Mouse (Mus musculus) limb, embryonic 10.5 days (tissue): ENCODE data around the gene Ttc36. TPM values are rescaled to one million over a fixed set of nuclear protein-coding genes. Genes with fewer than 3 reads are reported as not detected.
A peak's percentile ranks its signal among the peaks of the same experiment; 100 is the strongest.
"Not testable (repeated sequence)": the region's sequence is repeated elsewhere in the genome, so short reads cannot be mapped to it uniquely, and the experiment has no call there.

Source experiments
- DNase-seq: peaks from one replicate; pipeline ENCODE4 v3.0.0-alpha.2; 2017; ENCODE audit warnings: low spot score
- H3K27ac ChIP-seq: fragments of 300-500 bp; sonication (generic); 2 replicates; pipeline ENCODE4 v1.5.1; 2016; ENCODE audit warnings: mild to moderate bottlenecking
- H3K27me3 ChIP-seq: fragments of 300-500 bp; sonication (generic); 2 replicates; pipeline ENCODE4 v1.6.1; 2016; ENCODE audit warnings: low read depth, mild to moderate bottlenecking; ENCODE audit not compliant: poor library complexity, severe bottlenecking
- H3K36me3 ChIP-seq: fragments of 300-500 bp; sonication (generic); 2 replicates; pipeline ENCODE4 v1.6.1; 2016; ENCODE audit warnings: mild to moderate bottlenecking, moderate library complexity
- H3K4me1 ChIP-seq: fragments of 300-500 bp; sonication (generic); 2 replicates; pipeline ENCODE4 v1.6.1; 2016
- H3K4me3 ChIP-seq: fragments of 300-500 bp; sonication (generic); 2 replicates; pipeline ENCODE4 v1.5.1; 2016; ENCODE audit warnings: mild to moderate bottlenecking, moderate library complexity
- H3K9me3 ChIP-seq: fragments of 300-500 bp; sonication (generic); replicated peaks from 2 replicates; pipeline ENCODE4 v1.6.1; 2016; ENCODE audit warnings: mild to moderate bottlenecking
- WGBS: fragments of 180-500 bp; shearing (Covaris S2); methylation state at CpG from one replicate; pipeline ENCODE4 v1.1.7; 2016; 5-methylcytosine and 5-hydroxymethylcytosine counted together
- polyA plus RNA-seq: library from polyadenylated mRNA; unstranded; fragments of >200 nt; fragmentation: Nextera tagmentation; extraction: Ambion mirVana; gene quantifications from 2 replicates; pipeline ENCODE4 v1.2.1, GENCODE M21; 2016

The Ttc36 gene
- polyA plus RNA-seq, 1 experiment from 2014 or later: not detected

DNA sequence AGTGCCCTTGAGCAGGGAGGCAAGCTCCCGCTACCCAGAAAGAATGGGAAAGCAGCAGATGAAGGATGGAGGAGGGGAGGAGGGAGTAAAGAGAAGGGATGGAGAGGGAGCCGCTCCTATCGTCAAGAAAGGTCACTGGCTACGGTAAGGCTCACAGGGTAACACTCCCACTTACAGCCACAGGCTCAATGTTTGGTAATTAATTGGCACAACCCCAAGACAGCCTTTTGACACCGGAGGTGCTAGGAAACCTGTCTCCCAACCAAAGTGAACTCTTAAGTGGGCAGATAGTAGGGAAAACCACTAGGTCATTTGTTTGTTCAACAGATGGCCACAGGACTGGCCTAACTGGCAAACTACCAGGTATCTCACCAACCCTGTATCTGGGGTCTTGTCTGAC is 4.3 kb upstream of the Ttc36 start:
- Histone ChIP-seq H3K4me1 (no peaks in the 10 kb centered on the region), H3K4me3 (no peak overlapping the region), H3K36me3 (peaks cover 76% of the 10 kb centered on the region), H3K27me3 (peaks cover under 1% of the 10 kb centered on the region; the same call in 1 of the 2 replicates), H3K9me3 (no peaks in the 10 kb centered on the region), H3K27ac (no peak overlapping the region)
- WGBS: 66% methylated on average over 5 of the region's 5 CpGs
- no peak for DNase-seq

- H3K4me3 ChIP-seq: no peak overlapping the region
- no peaks in the 10 kb centered on the region for H3K4me1 ChIP-seq
- peaks cover 17% of the 10 kb centered on the region for H3K27me3 ChIP-seq
- no peaks in the 10 kb centered on the region for H3K9me3 ChIP-seq
- no peak overlapping the region for H3K27ac ChIP-seq
- peaks cover 60% of the 10 kb centered on the region for H3K36me3 ChIP-seq
- WGBS: 96% methylated on average over 5 of the region's 5 CpGs
- no peak for DNase-seq
Measured at GRCm38 (mm10) chr9:44805536-44805935, 2.7 kb upstream of the Ttc36 start.

DNA sequence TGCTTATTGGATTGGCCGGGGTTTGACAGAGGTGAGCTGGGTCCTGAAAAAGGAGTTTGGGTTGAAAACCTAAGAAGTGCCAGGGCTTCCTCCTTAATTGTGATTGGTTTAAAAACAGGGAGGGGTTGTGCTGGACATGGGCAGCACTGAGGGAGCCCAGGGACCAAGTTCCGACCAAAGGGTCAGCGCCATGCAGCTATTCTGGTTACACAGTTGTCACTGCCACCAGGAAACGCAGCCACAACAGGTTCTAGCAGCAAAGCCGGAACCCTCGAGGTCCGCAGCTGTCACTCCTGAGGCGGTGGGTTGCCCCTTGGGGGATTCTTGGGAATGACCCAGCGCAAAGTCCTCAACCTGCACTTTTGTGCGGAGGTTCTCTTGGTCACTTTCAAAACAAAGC is 1.8 kb upstream of the Ttc36 start:
- 92% methylated on average over 10 of the region's 10 CpGs for WGBS

DNA sequence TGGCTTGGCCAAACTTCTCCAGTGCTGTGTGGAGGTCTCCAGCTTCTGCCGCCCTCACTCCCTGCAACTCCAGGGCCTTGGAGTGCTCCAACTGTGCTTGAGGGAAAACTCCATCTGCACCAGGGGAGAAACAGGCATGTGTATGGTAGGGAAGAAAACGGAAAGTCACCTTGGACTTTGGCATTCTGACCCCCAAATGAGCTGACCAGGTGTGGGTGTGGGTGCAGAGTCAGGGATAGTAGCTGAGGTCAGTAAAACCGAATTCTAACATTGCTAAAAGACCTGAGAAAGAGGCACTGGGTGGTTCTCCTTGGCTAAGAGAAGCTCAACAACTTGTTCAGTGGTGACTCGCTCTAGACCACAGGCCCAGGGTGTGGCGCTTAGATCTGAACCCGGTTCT is 1.2 kb downstream of the Ttc36 start:
- H3K9me3 ChIP-seq: no peaks in the 10 kb centered on the region
- H3K27ac ChIP-seq: no peak overlapping the region
- peaks cover 46% of the 10 kb centered on the region for H3K27me3 ChIP-seq
- peaks cover 22% of the 10 kb centered on the region for H3K4me1 ChIP-seq
- H3K4me3 ChIP-seq: no peak overlapping the region
- WGBS: 79% methylated on average over 6 of the region's 6 CpGs
- peaks cover 22% of the 10 kb centered on the region for H3K36me3 ChIP-seq
- DNase-seq: no peak

More for the DNA sequence above, 1.8 kb upstream of the Ttc36 start:
- H3K27ac ChIP-seq: no peak overlapping the region
- no peaks in the 10 kb centered on the region for H3K9me3 ChIP-seq
- H3K4me1 ChIP-seq: peaks cover 7% of the 10 kb centered on the region
- H3K4me3 ChIP-seq: no peak overlapping the region
- DNase-seq: no peak
- peaks cover 25% of the 10 kb centered on the region for H3K27me3 ChIP-seq
- peaks cover 52% of the 10 kb centered on the region for H3K36me3 ChIP-seq

GRCm38 (mm10) chr9:44799958-44800324 is 2.9 kb downstream of the Ttc36 start:
- no peak overlapping the region for H3K27ac ChIP-seq
- WGBS: 43% methylated on average over 9 of the region's 9 CpGs
- peaks cover 52% of the 10 kb centered on the region for H3K27me3 ChIP-seq
- peak overlapping the region; percentile 76 for H3K4me3 ChIP-seq
- no peak for DNase-seq
- no peaks in the 10 kb centered on the region for H3K9me3 ChIP-seq
- H3K4me1 ChIP-seq: peaks cover 22% of the 10 kb centered on the region
- H3K36me3 ChIP-seq: peaks cover 5% of the 10 kb centered on the region

GRCm38 (mm10) chr9:44799102-44799957 is 3.5 kb downstream of the Ttc36 start, which contains the start of gene Tmem25:
Tmem25 (minus strand) TSS chr9:44799307.
- Histone ChIP-seq H3K4me1 (peaks cover 22% of the 10 kb centered on the region), H3K9me3 (no peaks in the 10 kb centered on the region), H3K27me3 (peaks cover 52% of the 10 kb centered on the region), H3K27ac (peak within 1 kb of the TSS; percentile 83), H3K36me3 (no peaks in the 10 kb centered on the region), H3K4me3 (peak within 1 kb of the TSS; percentile 76)
- under 1% methylated on average over 69 of the region's 75 CpGs for WGBS
- DNase-seq: peak; percentile 88

- peak overlapping the region; percentile 76 for H3K4me3 ChIP-seq
- no peak for DNase-seq
- H3K9me3 ChIP-seq: no peaks in the 10 kb centered on the region
- peaks cover 52% of the 10 kb centered on the region for H3K27me3 ChIP-seq
- WGBS: 50% methylated on average over 7 of the region's 7 CpGs
- H3K36me3 ChIP-seq: no peaks in the 10 kb centered on the region; the same call in 1 of the 2 replicates
- no peak overlapping the region for H3K27ac ChIP-seq
- peaks cover 22% of the 10 kb centered on the region for H3K4me1 ChIP-seq
Measured at GRCm38 (mm10) chr9:44798298-44798697, 4.6 kb downstream of the Ttc36 start.

GRCm38 (mm10) chr9:44792842-44793241 is 10.0 kb downstream of the Ttc36 start:
- DNase-seq: no peak
- WGBS: 64% methylated on average over 9 of the region's 9 CpGs
- Histone ChIP-seq H3K27ac (no peak overlapping the region), H3K9me3 (no peaks in the 10 kb centered on the region), H3K27me3 (peaks cover 14% of the 10 kb centered on the region), H3K4me3 (no peak overlapping the region), H3K4me1 (no peaks in the 10 kb centered on the region; the same call in 1 of the 2 replicates), H3K36me3 (peaks cover 48% of the 10 kb centered on the region)

DNA sequence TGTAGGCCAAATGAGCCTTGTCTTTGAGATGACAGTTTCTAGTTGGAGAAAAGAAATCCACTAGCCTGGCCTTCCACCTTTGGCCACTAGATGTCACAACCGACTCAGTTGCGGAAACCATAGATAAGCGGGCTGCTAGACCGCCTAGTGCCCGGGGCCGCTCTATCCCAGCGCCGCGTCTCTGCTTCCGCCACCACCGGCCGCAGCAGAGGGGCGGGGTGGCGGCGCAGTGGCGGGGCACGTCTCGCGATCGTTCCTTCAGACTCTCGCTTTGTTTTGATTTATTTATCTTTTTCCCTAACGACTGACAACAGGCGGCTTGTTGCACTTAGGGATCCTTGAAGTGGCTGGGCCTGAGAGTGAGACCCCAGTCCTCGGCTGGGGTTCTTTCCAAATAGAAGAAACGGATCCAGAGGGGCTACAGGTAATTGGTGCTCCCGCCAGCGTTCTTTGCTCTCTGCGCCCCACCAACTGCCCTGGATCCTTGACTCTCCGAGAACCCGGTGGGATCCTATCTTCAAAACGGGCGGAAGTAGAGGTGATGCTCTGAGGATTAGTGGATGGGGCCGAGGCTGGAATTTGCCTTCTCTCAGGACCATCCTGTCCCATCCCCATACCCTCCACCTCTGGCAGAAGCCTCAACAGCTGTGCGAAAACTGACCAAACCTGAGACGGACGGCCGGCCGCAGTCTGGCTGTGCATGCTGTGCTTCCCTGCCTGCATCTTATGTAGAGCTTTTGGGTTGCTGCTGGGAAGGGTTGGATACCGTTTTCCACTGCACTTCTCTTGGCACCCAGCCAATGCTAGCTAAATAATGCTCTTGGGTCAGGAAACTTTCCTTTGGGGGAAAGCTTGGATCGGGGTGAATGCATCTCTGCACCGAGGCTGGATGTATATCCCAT is 29.9 kb downstream of the Ttc36 start:
- peak overlapping the region; percentile 92 for H3K27ac ChIP-seq
- peak overlapping the region; percentile 85 for H3K4me3 ChIP-seq
- peaks cover 22% of the 10 kb centered on the region for H3K36me3 ChIP-seq
- no peaks in the 10 kb centered on the region for H3K27me3 ChIP-seq
- peak; percentile 94 for DNase-seq
- H3K9me3 ChIP-seq: no peaks in the 10 kb centered on the region
- H3K4me1 ChIP-seq: peaks cover 5% of the 10 kb centered on the region
- under 1% methylated on average over 41 of the region's 41 CpGs for WGBS

DNA sequence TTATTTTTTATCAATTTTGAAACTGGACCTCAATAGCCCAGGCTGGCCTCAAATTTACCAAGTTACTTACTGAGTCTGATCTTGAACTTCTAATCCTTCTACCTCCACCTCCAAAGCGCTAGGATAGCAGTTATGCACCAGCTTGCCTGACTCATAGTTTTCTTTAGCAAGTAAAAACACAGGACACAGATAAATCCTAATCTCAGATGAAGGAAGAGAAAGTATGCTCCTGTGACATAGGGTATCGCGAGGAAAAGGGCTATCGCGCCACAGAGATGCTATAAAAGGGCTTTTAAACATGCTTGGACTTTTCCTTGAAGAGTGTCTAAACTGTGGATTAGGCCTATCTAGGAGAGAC is 30.5 kb downstream of the Ttc36 start:
- DNase-seq: no peak
- H3K36me3 ChIP-seq: peaks cover 22% of the 10 kb centered on the region
- peak overlapping the region; percentile 85 for H3K4me3 ChIP-seq
- H3K27ac ChIP-seq: peak overlapping the region; percentile 92; the same call in 1 of the 2 replicates
- 22% methylated on average over 5 of the region's 5 CpGs for WGBS
- H3K9me3 ChIP-seq: no peaks in the 10 kb centered on the region
- no peaks in the 10 kb centered on the region for H3K27me3 ChIP-seq
- peaks cover 5% of the 10 kb centered on the region for H3K4me1 ChIP-seq

DNA sequence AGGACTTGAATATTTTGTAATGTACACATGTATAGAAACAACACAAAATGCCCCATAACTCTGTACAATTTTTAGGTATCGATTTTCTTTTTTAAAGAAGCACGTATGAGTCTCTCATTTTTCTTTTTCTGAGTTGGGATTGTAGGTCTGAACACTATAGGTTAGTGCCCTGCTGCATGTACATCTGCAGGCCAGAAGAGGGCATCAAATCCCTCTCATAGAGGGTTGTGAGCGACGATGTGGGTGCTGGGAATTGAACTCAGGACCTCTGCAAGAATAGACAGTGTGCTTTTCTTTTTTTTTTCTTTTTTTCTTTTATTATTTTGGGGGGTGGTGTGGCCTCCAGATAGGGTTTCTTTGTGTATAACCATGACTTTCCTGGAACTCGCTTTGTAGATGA is 31.5 kb downstream of the Ttc36 start:
- Histone ChIP-seq H3K36me3 (peaks cover 18% of the 10 kb centered on the region), H3K27ac (no peak overlapping the region), H3K4me1 (peaks cover 10% of the 10 kb centered on the region), H3K9me3 (no peaks in the 10 kb centered on the region), H3K27me3 (no peaks in the 10 kb centered on the region), H3K4me3 (no peak overlapping the region)
- DNase-seq: no peak
- WGBS: 91% methylated on average over 5 of the region's 5 CpGs

DNA sequence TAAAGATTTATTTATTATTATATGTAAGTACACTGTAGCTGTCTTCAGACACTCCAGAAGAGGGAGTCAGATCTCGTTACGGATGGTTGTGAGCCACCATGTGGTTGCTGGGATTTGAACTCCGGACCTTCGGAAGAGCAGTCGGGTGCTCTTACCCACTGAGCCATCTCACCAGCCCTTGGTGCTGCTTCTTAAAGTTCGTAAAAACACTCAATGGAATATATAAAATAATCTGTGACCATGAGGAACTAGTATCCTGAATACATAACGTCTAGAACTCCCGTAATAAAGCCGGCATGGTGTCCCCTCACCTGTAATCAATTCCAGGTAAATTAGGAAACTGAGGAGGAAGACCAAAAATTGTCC is 34.9 kb downstream of the Ttc36 start:
- WGBS: 47% methylated on average over 7 of the region's 9 CpGs
- Histone ChIP-seq H3K4me1 (peaks cover 11% of the 10 kb centered on the region), H3K27ac (0 out of 2 replicates have a peak overlapping the region, but pooled peaks have one; percentile 19), H3K4me3 (peak overlapping the region; percentile 83)
- H3K36me3 ChIP-seq, DNase-seq, H3K27me3 ChIP-seq, H3K9me3 ChIP-seq: not testable (repeated sequence)
